Mouse (Mus musculus) neural tube, embryonic 14.5 days (tissue): ENCODE data around the gene Tcte3. TPM values are rescaled to one million over a fixed set of nuclear protein-coding genes. Genes with fewer than 3 reads are reported as not detected.
"Not testable (repeated sequence)": the region's sequence is repeated elsewhere in the genome, so short reads cannot be mapped to it uniquely, and the experiment has no call there.

ENCODE experiments used
- ATAC-seq: fragments of 200-750 bp; cut with Nextera tagmentation; 2 replicates; pipeline ENCODE4 v1.8.0; 2017; ENCODE audit warnings: low read depth, mild to moderate bottlenecking, moderate TSS enrichment, moderate library complexity
- H3K27ac ChIP-seq: fragments of 300-500 bp; sonication (generic); 2 replicates; pipeline ENCODE4 v1.5.1; 2014; ENCODE audit warnings: low read depth, mild to moderate bottlenecking, control low read depth, low read length, moderate library complexity, mixed read lengths
- H3K27me3 ChIP-seq: fragments of 300-500 bp; sonication (generic); 2 replicates; pipeline ENCODE4 v1.6.1; 2014; ENCODE audit warnings: low read length; ENCODE audit not compliant: control insufficient read depth, insufficient read depth
- H3K36me3 ChIP-seq: fragments of 300-500 bp; sonication (generic); 2 replicates; pipeline ENCODE4 v1.6.1; 2014; ENCODE audit warnings: low read length, mixed read lengths; ENCODE audit not compliant: control insufficient read depth, insufficient read depth
- H3K4me1 ChIP-seq: fragments of 300-500 bp; sonication (generic); 2 replicates; pipeline ENCODE4 v1.6.1; 2014; ENCODE audit warnings: low read length; ENCODE audit not compliant: control insufficient read depth, insufficient read depth
- H3K4me2 ChIP-seq: fragments of 300-500 bp; sonication (generic); 2 replicates; pipeline ENCODE4 v1.6.1; 2014; ENCODE audit warnings: mild to moderate bottlenecking, low read depth, low read length, control low read depth
- H3K4me3 ChIP-seq: fragments of 300-500 bp; sonication (generic); 2 replicates; pipeline ENCODE4 v1.5.1; 2014; ENCODE audit warnings: low read depth, low read length, control low read depth, mixed read lengths
- H3K9ac ChIP-seq: fragments of 300-500 bp; sonication (generic); replicated peaks from 2 replicates; pipeline ENCODE4 v1.6.1; 2014; ENCODE audit warnings: low read depth, mild to moderate bottlenecking, control low read depth, low read length, mixed read lengths
- H3K9me3 ChIP-seq: fragments of 300-500 bp; sonication (generic); 2 replicates; pipeline ENCODE4 v1.6.1; 2016; ENCODE audit warnings: low read length; ENCODE audit not compliant: control insufficient read depth
- WGBS: fragments of 180-500 bp; shearing (Covaris S2); extraction: QIAGEN DNeasy Blood & Tissue Kit; methylation state at CpG from one replicate; pipeline ENCODE4 v1.1.7; 2014; 5-methylcytosine and 5-hydroxymethylcytosine counted together
- polyA plus RNA-seq: library from polyadenylated mRNA; unstranded; fragments of >200 nt; fragmentation: Nextera tagmentation; extraction: Ambion mirVana; gene quantifications from 2 replicates; pipeline ENCODE4 v1.2.1, GENCODE M21; 2014

The Tcte3 gene
- polyA plus RNA-seq, 1 experiment from 2014 or later = 0.68 TPM

DNA sequence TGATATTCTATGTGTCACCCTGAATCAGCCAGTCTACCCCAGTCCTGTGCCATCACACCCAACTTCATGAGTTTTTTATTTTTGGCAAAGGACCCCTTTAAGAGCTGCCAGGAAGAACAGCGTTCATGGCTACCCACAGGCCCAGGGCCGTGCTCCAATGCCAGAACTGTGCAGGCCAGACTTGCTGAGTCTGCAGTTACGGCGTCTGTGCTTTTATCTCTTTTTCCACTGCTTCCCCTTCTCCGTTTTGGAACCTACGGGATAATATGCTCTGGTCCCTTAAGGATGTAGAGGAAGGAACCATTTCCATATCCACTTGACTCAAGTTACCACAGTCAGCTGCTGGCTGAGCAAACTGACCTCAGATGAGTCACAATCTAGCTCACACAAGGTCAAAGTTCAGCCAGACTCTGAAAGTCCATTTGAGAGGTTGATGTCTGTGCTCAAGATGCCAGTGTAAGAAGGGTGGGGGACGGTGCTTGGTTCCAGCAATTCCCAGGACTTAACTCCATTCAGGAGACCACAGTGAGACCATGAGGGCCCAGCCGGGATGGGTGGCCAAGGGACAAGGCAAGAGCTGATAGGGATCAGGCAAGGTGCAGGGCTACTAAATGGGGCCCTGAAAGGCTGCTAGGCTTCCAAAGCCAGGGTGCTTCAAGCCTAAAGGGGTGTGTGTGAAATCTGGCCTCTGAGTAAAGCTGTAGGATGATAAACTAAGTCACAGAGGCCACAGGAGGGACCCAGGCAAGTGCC, 26.9 kb upstream of the Tcte3 start:
- Histone ChIP-seq H3K4me2 (no peak overlapping the region), H3K27ac (no peak overlapping the region), H3K9ac (no peak overlapping the region), H3K4me3 (no peak overlapping the region), H3K9me3 (no peaks in the 10 kb centered on the region), H3K4me1 (no peaks in the 10 kb centered on the region; the same call in 1 of the 2 replicates), H3K36me3 (0 out of 2 replicates have a peak, but pooled peaks cover 3% of the 10 kb centered on the region), H3K27me3 (no peaks in the 10 kb centered on the region)
- ATAC-seq = no peak
- WGBS = 72% methylated on average over 8 of the region's 8 CpGs

- Histone ChIP-seq H3K9ac (no peak overlapping the region), H3K4me1 (no peaks in the 10 kb centered on the region; the same call in 1 of the 2 replicates), H3K27ac (no peak overlapping the region), H3K4me3 (no peak overlapping the region), H3K36me3 (0 out of 2 replicates have a peak, but pooled peaks cover 8% of the 10 kb centered on the region), H3K9me3 (no peaks in the 10 kb centered on the region), H3K27me3 (no peaks in the 10 kb centered on the region), H3K4me2 (no peak overlapping the region)
- ATAC-seq = no peak
- 62% methylated on average over 1 of the region's 1 CpGs for WGBS
Observed at GRCm38 (mm10) chr17:15066911-15067310, 25.6 kb upstream of the Tcte3 start.

DNA sequence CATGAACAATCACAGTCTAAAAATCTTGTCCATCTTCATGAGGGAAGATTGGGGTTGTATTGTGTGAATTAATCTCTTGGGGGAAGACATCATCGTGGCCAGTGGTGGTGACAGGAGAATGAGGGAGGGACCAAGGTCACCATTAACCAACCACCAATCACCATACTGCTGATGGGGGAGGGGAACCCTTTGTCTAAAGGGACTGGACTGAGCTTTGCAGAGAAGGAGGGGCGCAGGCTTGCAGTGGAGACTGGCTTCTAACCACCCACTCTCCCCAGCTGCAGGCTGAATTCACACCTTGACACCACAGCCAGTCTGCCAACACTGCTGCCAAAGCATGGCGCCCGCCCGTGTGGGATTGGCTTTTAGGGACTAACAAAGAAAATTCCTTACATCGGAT, 24.8 kb upstream of the Tcte3 start:
- peak; percentile 88 for ATAC-seq
- Histone ChIP-seq H3K4me3 (0 out of 2 replicates have a peak overlapping the region, but pooled peaks have one; percentile 8), H3K9me3 (no peaks in the 10 kb centered on the region), H3K4me1 (no peaks in the 10 kb centered on the region; the same call in 1 of the 2 replicates), H3K27me3 (no peaks in the 10 kb centered on the region), H3K9ac (no peak overlapping the region; the same call in 1 of the 2 replicates), H3K36me3 (0 out of 2 replicates have a peak, but pooled peaks cover 11% of the 10 kb centered on the region), H3K4me2 (peak overlapping the region; percentile 41), H3K27ac (peak overlapping the region; percentile 50)
- WGBS = 13% methylated on average over 6 of the region's 6 CpGs

- Histone ChIP-seq H3K9ac (no peak overlapping the region; the same call in 1 of the 2 replicates), H3K4me3 (0 out of 2 replicates have a peak overlapping the region, but pooled peaks have one; percentile 8), H3K27ac (peak overlapping the region; percentile 50), H3K4me2 (peak overlapping the region; percentile 41), H3K27me3 (no peaks in the 10 kb centered on the region), H3K4me1 (no peaks in the 10 kb centered on the region; the same call in 1 of the 2 replicates), H3K36me3 (0 out of 2 replicates have a peak, but pooled peaks cover 11% of the 10 kb centered on the region), H3K9me3 (no peaks in the 10 kb centered on the region)
- 46% methylated on average over 13 of the region's 13 CpGs for WGBS
- ATAC-seq = peak; percentile 84
Observed at GRCm38 (mm10) chr17:15065391-15066024, 24.2 kb upstream of the Tcte3 start.

DNA sequence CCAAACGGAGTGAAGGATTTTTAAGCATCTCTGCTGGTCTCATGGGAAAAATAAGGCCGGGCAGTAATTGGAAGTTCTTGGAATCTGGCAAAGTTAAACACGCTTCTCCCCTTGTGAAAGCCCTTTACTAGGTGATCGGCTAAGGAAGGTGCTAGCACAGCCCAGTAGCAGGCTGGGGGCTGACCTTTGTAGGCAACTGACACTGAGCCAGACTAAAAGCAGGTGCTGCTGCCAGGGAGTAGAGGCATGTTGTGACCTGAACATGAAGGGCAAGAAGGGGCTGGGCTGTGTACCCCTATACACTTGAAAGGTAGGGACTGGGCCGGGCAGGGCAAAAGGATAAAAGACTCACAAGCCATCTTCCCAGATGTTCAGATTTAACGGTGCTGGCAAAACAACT, 19.1 kb upstream of the Tcte3 start:
- Histone ChIP-seq H3K9ac (no peak overlapping the region), H3K27me3 (no peaks in the 10 kb centered on the region), H3K4me3 (no peak overlapping the region), H3K4me2 (no peak overlapping the region), H3K27ac (no peak overlapping the region), H3K9me3 (no peaks in the 10 kb centered on the region), H3K4me1 (no peaks in the 10 kb centered on the region), H3K36me3 (peaks cover 37% of the 10 kb centered on the region)
- whole genome bisulfite sequencing = 91% methylated on average over 6 of the region's 6 CpGs
- ATAC-seq = no peak

DNA sequence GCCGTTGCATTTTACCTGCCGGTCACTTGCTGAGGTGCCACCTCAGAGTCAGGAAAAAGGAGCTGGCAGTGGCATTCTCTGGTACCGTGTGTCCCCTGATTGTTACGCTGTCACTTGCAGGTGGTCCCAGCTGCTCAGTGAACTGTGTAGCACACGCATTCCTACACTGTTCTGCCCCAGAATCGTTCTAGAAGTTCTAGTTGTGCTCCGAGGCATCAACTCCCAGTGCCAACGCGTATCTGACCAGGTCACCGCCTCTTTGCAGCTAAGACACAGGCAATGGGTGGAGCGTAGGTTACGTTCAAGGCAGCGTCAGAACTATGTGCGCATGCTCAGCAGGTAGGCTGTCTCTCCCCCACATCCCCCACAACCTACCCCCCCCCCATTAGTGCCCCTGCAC, 18.4 kb upstream of the Tcte3 start:
- Histone ChIP-seq H3K4me1 (no peaks in the 10 kb centered on the region), H3K4me3 (no peak overlapping the region), H3K27me3 (no peaks in the 10 kb centered on the region), H3K36me3 (peaks cover 37% of the 10 kb centered on the region), H3K4me2 (no peak overlapping the region), H3K9me3 (no peaks in the 10 kb centered on the region), H3K9ac (no peak overlapping the region), H3K27ac (no peak overlapping the region)
- 97% methylated on average over 14 of the region's 14 CpGs for WGBS
- no peak for ATAC-seq

- WGBS = 93% methylated on average over 5 of the region's 5 CpGs
- H3K4me2 ChIP-seq = no peak overlapping the region
- no peak overlapping the region for H3K4me3 ChIP-seq
- no peaks in the 10 kb centered on the region for H3K9me3 ChIP-seq
- peaks cover 34% of the 10 kb centered on the region for H3K36me3 ChIP-seq
- ATAC-seq = no peak
- H3K9ac ChIP-seq = no peak overlapping the region
- H3K4me1 ChIP-seq = no peaks in the 10 kb centered on the region
- H3K27me3 ChIP-seq = no peaks in the 10 kb centered on the region
- no peak overlapping the region for H3K27ac ChIP-seq
Observed at GRCm38 (mm10) chr17:15058161-15058591, 16.9 kb upstream of the Tcte3 start.

GRCm38 (mm10) chr17:15055925-15056324, 14.6 kb upstream of the Tcte3 start:
- Histone ChIP-seq H3K4me1 (no peaks in the 10 kb centered on the region), H3K9me3 (no peaks in the 10 kb centered on the region), H3K36me3 (peaks cover 26% of the 10 kb centered on the region), H3K4me3 (no peak overlapping the region), H3K9ac (no peak overlapping the region), H3K4me2 (no peak overlapping the region), H3K27me3 (no peaks in the 10 kb centered on the region), H3K27ac (no peak overlapping the region)
- WGBS = 82% methylated on average over 4 of the region's 4 CpGs
- ATAC-seq = no peak

DNA sequence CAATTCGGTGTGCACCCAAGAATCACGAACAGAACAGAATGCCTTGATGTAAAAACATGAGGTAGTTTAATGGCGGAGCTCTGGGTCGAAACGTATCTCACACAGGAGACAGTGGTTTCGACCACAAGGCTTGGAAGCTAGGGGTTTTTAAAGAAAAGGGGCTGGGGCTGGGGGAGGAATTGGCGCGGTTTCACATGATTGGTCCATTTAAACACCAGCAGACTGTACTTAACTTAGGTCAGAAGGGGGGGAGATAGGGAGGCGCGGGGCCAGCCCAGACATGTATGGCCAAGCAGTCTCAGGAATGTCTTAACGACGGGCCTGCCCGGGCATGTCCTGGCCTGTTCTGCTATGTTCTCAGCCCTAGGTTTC, 12.5 kb upstream of the Tcte3 start:
- not testable (repeated sequence) for H3K27me3 ChIP-seq, H3K9ac ChIP-seq, H3K4me3 ChIP-seq, H3K9me3 ChIP-seq, ATAC-seq, H3K4me2 ChIP-seq, H3K4me1 ChIP-seq, H3K27ac ChIP-seq
- H3K36me3 ChIP-seq = peaks cover 12% of the 10 kb centered on the region
- WGBS = 90% methylated on average over 12 of the region's 13 CpGs
